Mouse (Mus musculus) testis, postnatal 14 days (tissue): ENCODE data around the gene Cyp4a32.
A peak's percentile ranks its signal among the peaks of the same experiment; 100 is the strongest.
"Not testable (repeated sequence)": the region's sequence is repeated elsewhere in the genome, so short reads cannot be mapped to it uniquely, and the experiment has no call there.

ENCODE experiments used
- DNase-seq: peaks from one replicate; pipeline ENCODE4 v3.0.0; 2021; ENCODE audit warnings: low spot score

Gene Cyp4a32

GRCm38 (mm10) chr4:115600611-115601010, at the start of gene Cyp4a32:
Gene Cyp4a32 (plus strand): TSS chr4:115600969.
- DNase-seq = not testable (repeated sequence)

GRCm38 (mm10) chr4:115552726-115553125, 48.0 kb upstream of the Cyp4a32 start:
- no peak for DNase-seq

GRCm38 (mm10) chr4:115555513-115555912, 45.3 kb upstream of the Cyp4a32 start:
- no peak for DNase-seq

- DNase-seq = no peak
Measured at GRCm38 (mm10) chr4:115557861-115558561, 42.8 kb upstream of the Cyp4a32 start.

GRCm38 (mm10) chr4:115561236-115561635, 39.5 kb upstream of the Cyp4a32 start:
- not testable (repeated sequence) for DNase-seq

- no peak for DNase-seq
Measured at GRCm38 (mm10) chr4:115563401-115563800, 37.4 kb upstream of the Cyp4a32 start, which contains the start of gene Cyp4a31. Gene Cyp4a31 (plus strand): TSS chr4:115563649.

GRCm38 (mm10) chr4:115564469-115565225, 36.1 kb upstream of the Cyp4a32 start:
- DNase-seq = not testable (repeated sequence)

GRCm38 (mm10) chr4:115575255-115575654, 25.5 kb upstream of the Cyp4a32 start:
- no peak for DNase-seq

GRCm38 (mm10) chr4:115575776-115576175, 25.0 kb upstream of the Cyp4a32 start:
- no peak for DNase-seq

GRCm38 (mm10) chr4:115583036-115583435, 17.7 kb upstream of the Cyp4a32 start:
- DNase-seq = no peak

- DNase-seq = no peak
Measured at GRCm38 (mm10) chr4:115596357-115596756, 4.4 kb upstream of the Cyp4a32 start.

- DNase-seq = no peak
Measured at GRCm38 (mm10) chr4:115596824-115597336, 3.9 kb upstream of the Cyp4a32 start.

- no peak for DNase-seq
Measured at GRCm38 (mm10) chr4:115614005-115614404, 13.2 kb downstream of the Cyp4a32 start.

- DNase-seq = not testable (repeated sequence)
Measured at GRCm38 (mm10) chr4:115625560-115625959, 24.8 kb downstream of the Cyp4a32 start.

GRCm38 (mm10) chr4:115642967-115643754, 42.4 kb downstream of the Cyp4a32 start:
- DNase-seq = no peak

- peak; percentile 15 for DNase-seq
Measured at GRCm38 (mm10) chr4:115645371-115645770, 44.6 kb downstream of the Cyp4a32 start.

- no peak for DNase-seq
Measured at GRCm38 (mm10) chr4:115647580-115647979, 46.8 kb downstream of the Cyp4a32 start, which contains the start of gene Cyp4b1. Gene Cyp4b1 (minus strand): TSS chr4:115647723.

- no peak for DNase-seq
Measured at GRCm38 (mm10) chr4:115648752-115649151, 48.0 kb downstream of the Cyp4a32 start.

- no peak for DNase-seq
Measured at GRCm38 (mm10) chr4:115649344-115649743, 48.6 kb downstream of the Cyp4a32 start.

GRCm38 (mm10) chr4:115650866-115651265, 50.1 kb downstream of the Cyp4a32 start:
- no peak for DNase-seq

GRCm38 (mm10) chr4:115655841-115656534, 55.2 kb downstream of the Cyp4a32 start:
- not testable (repeated sequence) for DNase-seq
